ENCODE assay signal across 9 mouse cellular contexts in the genomic region with DNA sequence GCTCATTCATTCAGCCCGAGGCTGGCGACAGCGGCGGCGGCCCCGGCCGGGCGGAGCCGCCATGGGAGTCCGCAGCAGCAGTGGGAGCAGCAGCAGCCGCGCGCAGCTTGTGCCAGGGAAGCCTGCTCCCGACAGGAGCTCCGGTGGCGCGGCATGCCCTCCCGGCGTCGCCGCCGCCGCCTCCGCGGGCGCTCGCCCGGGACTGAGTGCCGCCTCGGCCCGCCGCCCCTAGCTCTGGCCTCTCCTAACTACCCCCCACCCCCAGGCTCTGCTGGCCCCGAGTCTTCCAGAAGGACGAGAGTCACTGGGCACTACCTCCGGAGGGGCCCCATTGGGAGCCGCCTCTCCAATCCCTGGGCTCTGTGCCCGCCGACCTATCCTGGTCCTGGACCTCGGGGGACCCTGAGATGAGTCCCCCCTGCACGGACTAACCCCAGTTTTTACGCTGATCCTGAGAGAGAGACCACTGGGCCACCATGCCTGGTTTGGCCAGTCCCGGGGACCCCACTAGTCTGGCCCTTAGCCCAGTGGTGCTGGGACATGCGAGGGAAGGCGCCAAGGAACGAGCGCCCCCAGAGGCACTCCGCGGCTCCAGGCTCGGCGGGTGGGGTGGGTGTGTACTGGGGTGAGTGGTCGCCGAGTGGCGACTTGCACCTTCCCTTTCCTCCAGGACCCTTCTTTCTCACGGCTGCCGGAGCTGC.
DNase-seq lines count a peak whose midpoint lies in the region; ATAC-seq and TF ChIP-seq lines count a peak whose summit lies in the region.
"Had no signal": no experiment of that assay in that cellular context is flagged by ENCODE, and none has a peak within 500 bp of the region (broad histone marks: within the 10 kb centered on the region; RNA-seq: fewer than 3 reads in every experiment).

No protein-coding gene starts in this region.

- peak; percentile 68 for ATAC-seq in forebrain, postnatal 0 days
- ATAC-seq in kidney, embryonic 16.5 days (ENCODE audit: low FRiP score, low TSS enrichment), result peak; percentile 77
- ATAC-seq in liver, embryonic 11.5 days (replicated peaks; ENCODE audit: low FRiP score), result no peak
- ATAC-seq in erythroid progenitor cell, adult 5-6 weeks (replicated peaks; ENCODE audit: low FRiP score, poor library complexity, severe bottlenecking), result no peak

- 0 out of 2 replicates have a peak, but pooled peaks cover 1% of the 10 kb centered on the region for H3K27me3 ChIP-seq in kidney, adult 2 months (replicated peaks; ENCODE audit: control insufficient read depth, insufficient read depth, low read length)
- H3K27me3 ChIP-seq in forebrain, postnatal 0 days (ENCODE audit: insufficient read depth, low read length), result peaks cover 6% of the 10 kb centered on the region
- H3K27me3 ChIP-seq in kidney, embryonic 16.5 days (ENCODE audit: insufficient read depth, low read length), result peaks cover 28% of the 10 kb centered on the region
- peaks cover 55% of the 10 kb centered on the region for H3K27me3 ChIP-seq in liver, embryonic 11.5 days (replicated peaks; ENCODE audit: control insufficient read depth, insufficient read depth, low read length)

- H3K9me3 ChIP-seq in forebrain, postnatal 0 days (ENCODE audit: low read length), result no peaks in the 10 kb centered on the region
- no peaks in the 10 kb centered on the region for H3K9me3 ChIP-seq in kidney, embryonic 16.5 days (ENCODE audit: low read length)
- H3K9me3 ChIP-seq in liver, embryonic 11.5 days (ENCODE audit: control insufficient read depth, low read length), result no peaks in the 10 kb centered on the region

- no peak for DNase-seq in kidney, adult 2 months
- no peak for DNase-seq in kidney, adult 8-10 months
- DNase-seq in cerebellum, adult 8-10 months, result peak; percentile 49
- peak; percentile 83 for DNase-seq in forebrain, postnatal 0 days
- no peak for DNase-seq in liver, embryonic 11.5 days (ENCODE audit: low spot score)
- DNase-seq in right cerebral cortex, postnatal 10 days (ENCODE audit: low spot score in 2 of 2), result peak; percentile 86 to 87

- H3K4me3 ChIP-seq in kidney, adult 2 months (ENCODE audit: insufficient read depth, low read depth, low read length), result peak overlapping the region; percentile 22; the same call in 1 of the 2 replicates
- peak overlapping the region; percentile 63 for H3K4me3 ChIP-seq in forebrain, postnatal 0 days (ENCODE audit: low read depth, low read length)
- H3K4me3 ChIP-seq in kidney, embryonic 16.5 days (ENCODE audit: low read length), result peak overlapping the region; percentile 55
- peak overlapping the region; percentile 54 for H3K4me3 ChIP-seq in liver, embryonic 11.5 days (ENCODE audit: low read depth, low read length)

- TF ChIP-seq CTCF in kidney, adult 2 months (conservative IDR thresholded peaks at IDR 0.05; ENCODE audit: insufficient read depth, insufficient read length, low read depth, low read length), result no peak
- TF ChIP-seq CTCF in forebrain, postnatal 0 days (IDR thresholded peaks at IDR 0.05; ENCODE audit: low read depth), result peak; percentile 78

- H3K36me3 ChIP-seq in kidney, adult 2 months (ENCODE audit: control insufficient read depth, insufficient read depth, low read length), result no peaks in the 10 kb centered on the region
- no peaks in the 10 kb centered on the region for H3K36me3 ChIP-seq in forebrain, postnatal 0 days (ENCODE audit: insufficient read depth)
- no peaks in the 10 kb centered on the region for H3K36me3 ChIP-seq in kidney, embryonic 16.5 days (ENCODE audit: insufficient read depth, low read length)
- no peaks in the 10 kb centered on the region for H3K36me3 ChIP-seq in liver, embryonic 11.5 days (ENCODE audit: control insufficient read depth, insufficient read depth, low read length)

- peak overlapping the region; percentile 97 for H3K4me2 ChIP-seq in forebrain, postnatal 0 days (ENCODE audit: low read depth)
- peak overlapping the region; percentile 94 for H3K4me2 ChIP-seq in kidney, embryonic 16.5 days (replicated peaks; ENCODE audit: low read depth, low read length)
- peak overlapping the region; percentile 76 for H3K4me2 ChIP-seq in liver, embryonic 11.5 days

- no peak for TF ChIP-seq POLR2A in kidney, adult 2 months (IDR thresholded peaks at IDR 0.05; ENCODE audit: low read depth, low read length)

- H3K9ac ChIP-seq in forebrain, postnatal 0 days, result peak overlapping the region; percentile 60
- peak overlapping the region; percentile 66 for H3K9ac ChIP-seq in kidney, embryonic 16.5 days (replicated peaks; ENCODE audit: low read length)
- H3K9ac ChIP-seq in liver, embryonic 11.5 days (ENCODE audit: low read depth, low read length), result no peak overlapping the region

- 1% methylated on average over 54 of the region's 55 CpGs for WGBS in kidney, adult 2 months
- 4% methylated on average over 53 of the region's 55 CpGs for whole genome bisulfite sequencing in forebrain, postnatal 0 days
- WGBS in kidney, embryonic 16.5 days, result under 1% methylated on average over 48 of the region's 55 CpGs
- whole genome bisulfite sequencing in liver, embryonic 11.5 days, result under 1% methylated on average over 36 of the region's 55 CpGs

- H3K27ac ChIP-seq in kidney, adult 2 months (ENCODE audit: insufficient read depth, low read depth, low read length), result no peak overlapping the region
- H3K27ac ChIP-seq in forebrain, postnatal 0 days (ENCODE audit: low read depth, low read length), result peak overlapping the region; percentile 64
- H3K27ac ChIP-seq in kidney, embryonic 16.5 days (ENCODE audit: low read length), result no peak overlapping the region
- H3K27ac ChIP-seq in liver, embryonic 11.5 days (ENCODE audit: low read depth, low read length), result no peak overlapping the region
- H3K27ac ChIP-seq: macrophage had no signal

- no peaks in the 10 kb centered on the region for H3K4me1 ChIP-seq in kidney, adult 2 months (ENCODE audit: control insufficient read depth, insufficient read depth, low read length)
- H3K4me1 ChIP-seq in forebrain, postnatal 0 days (ENCODE audit: insufficient read depth), result peaks cover 3% of the 10 kb centered on the region; the same call in 1 of the 2 replicates
- peaks cover 21% of the 10 kb centered on the region for H3K4me1 ChIP-seq in kidney, embryonic 16.5 days (ENCODE audit: insufficient read depth, low read length)
- H3K4me1 ChIP-seq in liver, embryonic 11.5 days (replicated peaks; ENCODE audit: control insufficient read depth, insufficient read depth, low read length), result no peaks in the 10 kb centered on the region

Comparison
In these comparisons a context has a peak if more than half of its experiments do, and no peak if none do; other contexts are left out.
1. DNase-seq: peak in cerebellum, adult 8-10 months (single experiment), forebrain, postnatal 0 days (single experiment) and right cerebral cortex, postnatal 10 days (2 of 2); none in kidney, adult 2 months (single experiment), kidney, adult 8-10 months (0 of 2) and liver, embryonic 11.5 days (single experiment).
2. ATAC-seq: peak in forebrain, postnatal 0 days (single experiment) and kidney, embryonic 16.5 days (single experiment); none in liver, embryonic 11.5 days (single experiment) and erythroid progenitor cell, adult 5-6 weeks (single experiment).
3. Peak in every context shown above with its lines, with median percentiles within 50 percentile points of each other: H3K4me3 ChIP-seq and H3K4me2 ChIP-seq.